Mouse (Mus musculus) lung, adult 2 months (tissue): Measurements from ENCODE around the gene BC025920. TPM values are rescaled to one million over a fixed set of nuclear protein-coding genes. Genes with fewer than 3 reads are reported as not detected.
"Not testable (repeated sequence)": the region's sequence is repeated elsewhere in the genome, so short reads cannot be mapped to it uniquely, and the experiment has no call there.

Experiments used
- DNase-seq: peaks from one replicate; pipeline ENCODE4 v3.0.0; 2022
- H3K4me1 ChIP-seq: fragments of 200-500 bp; 2 replicates; pipeline ENCODE4 v1.6.1; 2011; ENCODE audit warnings: low read length; ENCODE audit not compliant: control insufficient read depth, insufficient read depth
- H3K4me3 ChIP-seq: fragments of 200-500 bp; replicated peaks from 2 replicates; pipeline ENCODE3; 2011; ENCODE audit warnings: low read depth, mild to moderate bottlenecking, control low read depth, low read length; ENCODE audit errors: extremely low read depth
- CTCF ChIP-seq: fragments of 200-500 bp; IDR thresholded peaks from 2 replicates; pipeline ENCODE4 v1.5.1; 2011; ENCODE audit warnings: mild to moderate bottlenecking, low read length, control low read depth; ENCODE audit not compliant: insufficient read depth
- POLR2A ChIP-seq: fragments of 200-500 bp; IDR thresholded peaks from 2 replicates; pipeline ENCODE4 v1.6.1; 2011; ENCODE audit warnings: low read depth, mild to moderate bottlenecking, control low read depth, low read length, borderline replicate concordance; ENCODE audit errors: extremely low read depth
- WGBS: fragments of 180-500 bp; shearing (Covaris S2); methylation state at CpG from one replicate; pipeline ENCODE4 v1.1.7; 2018; 5-methylcytosine and 5-hydroxymethylcytosine counted together
- polyA plus RNA-seq: library from polyadenylated mRNA; depleted of rRNA; stranded (reverse); fragments of >200 nt; gene quantifications from 2 replicates; pipeline ENCODE4 v1.2.3, GENCODE M21; 2012

Gene BC025920
- polyA plus RNA-seq, 1 experiment: 1.1 TPM

DNA sequence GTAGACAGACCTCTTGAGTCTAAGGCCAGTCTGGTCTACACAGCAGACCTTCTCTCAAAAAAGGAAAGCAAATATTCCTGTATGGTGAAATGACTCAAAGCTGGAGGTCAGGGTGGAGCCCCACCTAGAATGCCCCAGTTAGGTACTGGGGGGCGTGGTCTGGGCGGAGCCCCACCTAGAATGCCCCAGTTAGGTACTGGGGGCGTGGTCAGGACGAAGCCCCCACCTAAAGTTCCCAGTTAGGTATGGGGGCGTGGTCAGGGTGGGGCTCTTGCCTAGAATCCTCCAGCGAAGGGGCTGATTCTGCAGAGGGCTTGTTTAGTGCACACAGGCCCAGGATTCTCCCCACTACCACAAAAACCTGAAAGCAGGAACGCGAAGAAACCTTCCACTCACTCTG, 17.4 kb downstream of the BC025920 start:
- DNase-seq: no peak
- no peaks in the 10 kb centered on the region; the same call in 1 of the 2 replicates for H3K4me1 ChIP-seq
- TF ChIP-seq CTCF (no peak), POLR2A (no peak)
- no peak overlapping the region for H3K4me3 ChIP-seq
- 68% methylated on average over 8 of the region's 8 CpGs for WGBS

DNA sequence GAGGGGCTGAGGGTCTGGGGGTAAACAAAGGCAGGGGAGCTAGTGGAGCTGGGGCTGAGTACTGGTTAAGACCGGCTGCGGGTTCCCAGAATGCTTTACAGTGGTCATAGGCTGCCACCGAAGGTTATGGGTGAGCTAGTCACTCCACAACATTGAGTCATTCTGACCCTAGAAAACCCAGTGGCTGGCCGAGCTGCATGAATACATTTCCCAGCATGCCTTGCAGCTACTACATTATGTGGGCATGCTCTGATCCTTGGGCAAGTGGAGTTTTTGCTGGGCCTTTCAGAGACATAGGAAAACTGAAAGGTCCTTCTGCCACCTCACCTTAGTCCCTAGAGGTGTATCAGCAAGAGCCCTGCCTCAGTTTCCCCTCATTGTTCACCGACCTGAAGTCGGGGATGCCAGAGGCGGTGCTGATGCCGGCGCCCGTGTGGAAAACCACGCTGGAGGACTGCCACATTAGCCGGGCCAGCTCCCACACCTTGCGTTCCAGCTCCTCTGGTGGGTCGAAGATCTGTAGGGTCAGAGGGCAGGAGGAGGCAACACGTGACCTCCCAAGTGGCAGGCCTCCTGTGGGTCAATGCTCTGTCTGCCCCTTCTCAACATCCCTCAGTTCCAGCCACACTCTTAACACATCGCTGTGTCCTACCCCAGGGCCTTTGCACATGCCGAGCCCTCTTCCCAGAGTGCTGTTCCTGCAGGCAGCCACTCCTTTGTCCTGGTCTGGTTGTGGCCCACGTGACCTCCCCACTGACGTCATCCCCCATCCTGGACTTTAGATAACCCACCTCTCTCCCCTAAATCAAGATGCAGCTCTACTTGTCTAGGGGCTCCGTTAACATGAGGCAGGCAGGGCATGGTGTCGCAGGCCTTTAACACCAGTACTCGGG, 20.3 kb downstream of the BC025920 start:
- 82% methylated on average over 22 of the region's 22 CpGs for WGBS
- H3K4me1 ChIP-seq: no peaks in the 10 kb centered on the region; the same call in 1 of the 2 replicates
- peak overlapping the region; percentile 80 for H3K4me3 ChIP-seq
- TF ChIP-seq CTCF (no peak), POLR2A (no peak)
- DNase-seq: no peak

DNA sequence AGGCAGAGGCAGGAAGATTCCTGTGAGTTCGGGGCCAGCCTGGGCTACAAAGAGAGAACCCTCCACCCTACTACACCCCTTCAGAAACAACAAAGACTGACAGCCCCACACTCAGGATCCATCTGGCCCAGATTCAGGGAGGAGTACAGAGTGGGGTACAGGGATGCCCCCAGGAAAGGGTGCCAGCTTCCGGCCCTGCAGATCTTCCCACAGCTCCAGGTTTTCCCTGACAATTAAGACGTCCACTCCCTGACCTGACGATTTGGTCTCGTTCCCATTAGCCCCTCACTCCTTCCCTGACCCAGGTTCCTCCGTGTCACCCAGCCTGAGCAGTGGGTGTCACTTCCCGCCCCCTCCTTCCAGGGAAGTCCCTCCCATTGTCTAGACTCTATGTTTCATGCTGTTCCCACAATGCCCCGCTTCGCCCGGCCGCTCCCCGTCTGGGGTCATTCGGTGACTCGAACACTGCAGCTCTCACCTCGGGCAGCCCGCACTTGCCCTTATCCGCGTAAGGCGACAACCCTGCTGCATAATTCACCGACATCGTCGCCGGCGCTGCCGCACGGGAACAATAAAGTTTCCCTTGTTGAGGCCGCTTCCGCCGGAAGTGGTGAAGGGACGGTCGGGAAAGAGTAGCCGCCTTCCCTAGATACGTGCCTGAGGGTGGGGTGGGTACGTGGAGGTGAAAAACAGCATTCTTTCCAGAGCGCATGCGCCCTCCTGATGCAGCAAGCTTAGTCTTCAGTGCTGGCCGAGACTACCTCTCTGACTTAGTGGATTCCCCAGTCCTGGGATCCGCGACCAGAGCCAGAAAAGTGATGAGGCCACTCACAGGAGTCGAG, 21.1 kb downstream of the BC025920 start, which contains the start of gene Sirt6:
Gene Sirt6, minus strand, starts transcription at position 804 of the 842 bp plus-strand sequence.
- H3K4me3 ChIP-seq: peak within 1 kb of the TSS; percentile 80
- peak; percentile 92 for DNase-seq
- 3% methylated on average over 40 of the region's 40 CpGs for WGBS
- TF ChIP-seq CTCF (no peak), POLR2A (peak; percentile 97; the same call in 1 of the 2 replicates)
- H3K4me1 ChIP-seq: no peaks in the 10 kb centered on the region; the same call in 1 of the 2 replicates

DNA sequence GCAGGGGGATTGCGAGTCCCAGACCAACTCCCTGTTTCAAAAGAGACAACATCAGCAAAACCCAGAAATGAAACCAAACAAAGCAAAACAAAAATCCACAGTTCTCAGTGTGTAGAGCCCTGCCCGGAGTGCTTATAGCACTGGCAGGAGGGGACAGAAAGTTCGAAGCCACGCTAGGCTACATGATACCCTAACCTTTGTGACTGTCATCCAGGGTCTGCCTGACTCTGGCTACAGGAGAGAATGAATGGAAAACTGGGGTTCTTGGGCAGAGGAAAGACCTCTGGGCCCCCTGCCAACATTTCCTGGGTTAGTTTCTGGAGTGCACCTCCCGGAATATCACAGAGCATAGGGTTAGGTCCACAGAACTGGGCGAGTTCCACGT, 21.8 kb downstream of the BC025920 start:
- WGBS: 33% methylated on average over 7 of the region's 7 CpGs
- no peak for DNase-seq
- Histone ChIP-seq H3K4me1 (no peaks in the 10 kb centered on the region; the same call in 1 of the 2 replicates), H3K4me3 (peak overlapping the region; percentile 80)
- TF ChIP-seq POLR2A: no peak
- TF ChIP-seq CTCF: no peak

DNA sequence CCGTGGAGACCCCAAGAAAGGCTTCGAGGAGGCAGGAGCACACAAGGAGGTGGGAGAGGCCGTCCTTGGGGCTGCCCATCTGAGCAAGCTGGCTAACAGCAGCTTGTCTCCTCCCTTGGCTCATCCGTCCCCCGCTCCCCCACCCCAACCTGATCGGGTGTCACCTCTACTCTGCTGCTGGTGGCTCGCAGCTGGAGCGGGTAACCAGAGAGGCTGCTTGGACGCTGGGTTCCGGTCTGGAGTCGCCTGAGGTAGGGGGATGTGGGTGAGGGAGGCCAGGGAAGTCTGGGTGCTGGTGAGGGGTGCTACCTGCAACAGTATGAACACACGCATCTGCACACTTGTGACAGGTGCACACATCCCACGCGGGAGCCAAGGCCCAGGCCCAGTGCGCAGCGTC, 22.3 kb downstream of the BC025920 start, which contains the start of gene Ankrd24:
Gene Ankrd24, plus strand, starts transcription at position 151 of the 400 bp plus-strand sequence.
- Histone ChIP-seq H3K4me3 (peak within 1 kb of the TSS; percentile 80), H3K4me1 (no peaks in the 10 kb centered on the region; the same call in 1 of the 2 replicates)
- DNase-seq: no peak
- no peak for TF ChIP-seq CTCF
- TF ChIP-seq POLR2A: no peak
- 79% methylated on average over 16 of the region's 16 CpGs for WGBS

DNA sequence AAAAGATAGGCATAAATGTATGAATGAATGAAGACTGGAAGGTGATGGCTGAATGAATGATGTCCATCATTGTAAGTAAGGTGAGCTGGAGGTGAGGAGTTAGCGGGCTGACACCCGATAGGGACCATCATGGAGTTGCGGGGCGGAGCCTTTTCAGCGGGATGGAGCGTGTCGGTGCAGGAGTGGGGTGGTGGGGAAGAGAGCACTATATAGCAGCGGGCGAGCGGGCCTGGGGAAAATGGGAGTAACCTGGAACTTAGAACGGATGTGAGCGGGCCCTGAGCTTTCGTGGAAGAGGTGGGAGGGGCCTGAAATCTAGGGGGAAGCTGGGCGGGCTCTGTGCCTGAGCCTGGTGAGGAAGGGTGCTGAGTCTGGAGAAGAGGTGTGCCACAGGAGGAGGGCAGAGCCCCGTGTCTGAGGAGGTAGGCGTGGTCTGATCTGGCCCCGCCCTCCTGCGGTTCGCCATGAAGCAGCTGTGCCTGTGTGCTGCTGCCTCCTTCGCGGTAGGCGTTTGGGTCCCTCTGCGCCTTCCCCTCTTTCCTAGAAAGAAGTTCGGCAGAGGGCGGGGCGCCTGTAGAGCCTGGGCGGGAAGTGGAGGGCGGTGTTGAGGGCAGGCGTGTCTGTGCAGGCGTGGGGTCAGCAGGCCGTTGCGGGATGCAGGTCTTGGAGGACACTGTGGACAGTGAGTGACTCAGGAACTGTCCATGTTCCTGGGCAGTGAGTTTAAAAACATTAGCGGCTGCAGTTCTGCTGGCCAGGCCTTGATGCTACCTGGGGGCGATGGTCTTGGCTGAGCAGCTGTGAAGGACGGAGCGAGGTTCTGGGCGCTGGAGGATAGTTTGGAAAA, 27.4 kb downstream of the BC025920 start:
- WGBS: 3% methylated on average over 37 of the region's 37 CpGs
- DNase-seq: peak; percentile 81
- TF ChIP-seq POLR2A (peak; percentile 38; the same call in 1 of the 2 replicates), CTCF (no peak)

DNA sequence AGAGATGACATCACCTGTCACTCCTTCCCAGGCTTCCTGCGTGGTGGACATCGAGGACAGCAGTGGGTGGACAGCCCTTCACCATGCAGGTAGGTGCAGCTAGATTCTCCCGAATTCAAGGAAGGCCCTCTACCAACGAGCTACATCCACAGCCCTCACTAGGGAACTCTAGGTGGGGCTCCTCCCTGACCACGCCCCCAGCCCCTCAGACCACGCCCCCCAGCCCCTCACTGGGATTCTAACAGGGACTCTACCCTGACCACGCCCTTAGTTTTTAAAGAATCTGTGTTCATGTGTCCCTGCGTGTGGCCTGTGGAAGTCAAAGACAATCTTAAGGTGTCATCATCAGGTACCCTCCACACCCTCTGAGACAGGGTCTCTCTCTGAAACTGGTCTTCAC, 30.3 kb downstream of the BC025920 start:
- Histone ChIP-seq H3K4me3 (no peak overlapping the region), H3K4me1 (0 out of 2 replicates have a peak, but pooled peaks cover 6% of the 10 kb centered on the region)
- WGBS: 18% methylated on average over 8 of the region's 8 CpGs
- no peak for DNase-seq
- TF ChIP-seq CTCF (no peak), POLR2A (no peak)

More for the DNA sequence above, 27.4 kb downstream of the BC025920 start:
- 0 out of 2 replicates have a peak, but pooled peaks cover 6% of the 10 kb centered on the region for H3K4me1 ChIP-seq
- peak overlapping the region; percentile 12 for H3K4me3 ChIP-seq

DNA sequence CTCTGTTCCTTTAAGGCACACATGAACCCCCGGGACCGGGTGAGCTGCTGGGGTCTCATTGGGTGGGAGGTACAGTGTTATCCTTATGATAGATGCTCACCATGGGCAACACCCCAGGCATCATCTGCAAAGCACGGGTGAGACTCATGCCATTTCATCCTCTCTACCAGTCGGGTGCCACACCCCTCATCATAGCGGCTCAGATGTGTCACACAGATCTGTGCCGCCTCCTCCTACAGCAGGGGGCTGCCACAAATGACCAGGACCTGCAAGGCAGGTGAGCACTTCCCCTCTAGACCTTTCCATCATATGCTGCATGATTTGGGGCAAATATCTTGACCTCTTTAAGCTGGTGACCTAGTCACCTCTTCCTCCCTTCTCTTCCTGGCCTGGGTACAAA, 32.0 kb downstream of the BC025920 start:
- Histone ChIP-seq H3K4me3 (no peak overlapping the region), H3K4me1 (peaks cover 15% of the 10 kb centered on the region; the same call in 1 of the 2 replicates)
- no peak for DNase-seq
- 75% methylated on average over 6 of the region's 6 CpGs for WGBS
- TF ChIP-seq POLR2A (no peak), CTCF (no peak)

DNA sequence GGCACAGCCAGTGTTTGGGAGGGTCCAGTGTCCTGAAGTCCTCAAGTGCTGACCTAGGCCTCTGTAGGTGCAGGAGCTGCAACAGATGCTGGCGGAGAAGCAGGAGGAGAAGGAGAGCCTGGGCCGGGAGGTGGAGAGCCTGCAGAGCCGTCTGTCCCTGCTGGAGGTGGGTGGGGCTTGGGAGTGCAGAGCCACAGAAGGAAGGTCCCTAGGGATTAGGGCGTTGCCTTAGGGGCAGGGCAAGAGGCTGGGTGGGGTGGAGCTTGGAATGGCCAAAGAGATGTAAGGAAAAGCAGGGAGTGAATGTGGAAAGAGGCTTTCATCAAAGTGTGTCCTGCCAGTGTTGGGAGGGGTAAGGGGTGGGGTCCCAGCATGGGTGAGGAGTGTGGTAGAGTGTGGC, 34.8 kb downstream of the BC025920 start:
- DNase-seq, H3K4me3 ChIP-seq, H3K4me1 ChIP-seq: not testable (repeated sequence)
- 34% methylated on average over 4 of the region's 4 CpGs for WGBS
